Mouse (Mus musculus): ENCODE measurements around the gene Nt5c2.

Nt5c2 gene

DNA sequence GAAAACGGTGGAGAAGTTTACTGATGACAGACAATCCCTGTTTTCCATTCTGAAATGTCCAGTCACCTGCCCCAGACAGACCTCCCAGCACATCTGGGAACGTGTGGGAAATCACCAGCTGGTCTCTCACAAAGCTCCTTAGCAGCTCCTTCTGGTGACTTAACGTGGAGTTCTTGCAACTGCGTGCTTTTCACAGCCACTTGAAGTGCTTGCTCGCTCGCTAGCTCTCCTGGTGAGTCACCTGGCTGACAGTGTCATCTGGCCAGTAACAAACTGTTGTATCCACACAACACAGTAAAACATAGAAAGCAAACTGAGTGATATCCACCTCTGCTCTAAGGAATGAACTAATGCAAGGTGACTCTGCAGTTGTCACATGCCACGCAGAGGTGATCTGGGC lies 128.1 kb downstream of the Nt5c2 start:
- DNase-seq (ENCODE audit: low spot score), result no peak

DNA sequence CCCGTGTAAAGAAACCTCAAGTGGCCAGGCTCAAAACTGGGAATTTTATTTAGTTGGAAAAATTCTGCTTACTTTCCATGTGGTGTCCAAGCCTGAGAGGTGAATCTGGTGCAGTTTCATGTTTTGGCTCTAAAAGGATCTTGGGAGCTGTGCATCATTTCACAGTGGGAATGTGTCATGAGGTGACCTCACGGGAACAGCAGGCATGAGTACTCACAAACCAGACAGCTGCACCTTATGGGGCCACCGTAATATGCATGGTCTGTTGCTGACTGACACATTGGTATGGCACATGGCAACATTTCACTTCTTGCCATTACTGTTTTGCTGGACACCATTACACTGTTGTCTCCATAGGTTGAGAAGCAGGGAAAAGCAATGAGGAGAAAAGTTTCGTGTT lies 129.6 kb downstream of the Nt5c2 start:
- DNase-seq (ENCODE audit: low spot score), result no peak

DNA sequence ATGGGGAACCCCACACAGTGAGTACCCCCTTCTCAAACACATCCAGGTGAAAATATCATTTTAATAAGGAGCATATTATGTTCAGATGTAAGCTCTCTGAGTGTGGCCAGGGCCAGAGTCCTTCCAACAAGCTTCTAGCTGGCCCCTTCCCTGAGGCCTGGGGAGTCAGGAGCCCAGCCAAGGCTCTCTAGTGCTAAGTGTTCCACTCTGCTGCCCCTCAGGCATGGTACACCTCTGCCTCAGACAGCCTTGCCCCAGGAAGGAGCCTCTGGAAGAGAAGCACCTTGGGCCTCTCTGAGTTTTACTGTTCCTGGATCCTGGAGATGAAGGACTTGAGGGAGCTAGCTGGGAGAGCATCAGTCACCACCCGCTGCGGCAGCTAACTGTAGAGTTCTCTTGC lies 135.1 kb downstream of the Nt5c2 start:
- no peak for DNase-seq (ENCODE audit: low spot score)

DNA sequence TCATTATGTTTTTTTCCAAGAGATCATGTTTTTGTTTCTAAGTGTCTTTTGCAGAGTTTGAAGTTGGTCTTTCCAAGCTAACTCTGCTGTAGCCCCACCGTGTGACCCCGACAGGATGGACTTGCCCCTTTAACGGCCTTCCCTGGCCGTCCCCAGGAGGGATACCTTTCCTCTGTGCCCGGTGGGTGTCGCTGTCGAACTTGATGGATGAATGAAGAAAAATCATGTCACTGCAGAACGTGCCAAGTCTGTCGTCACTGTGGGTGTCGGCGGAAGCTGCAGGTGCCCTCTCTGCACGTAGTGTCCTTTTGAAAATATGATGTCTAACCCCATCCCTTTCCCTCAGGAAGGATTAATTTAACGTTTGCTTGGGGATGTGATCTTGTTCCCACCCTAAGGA lies 136.6 kb downstream of the Nt5c2 start:
- peak; percentile 83 for DNase-seq (ENCODE audit: low spot score)

DNA sequence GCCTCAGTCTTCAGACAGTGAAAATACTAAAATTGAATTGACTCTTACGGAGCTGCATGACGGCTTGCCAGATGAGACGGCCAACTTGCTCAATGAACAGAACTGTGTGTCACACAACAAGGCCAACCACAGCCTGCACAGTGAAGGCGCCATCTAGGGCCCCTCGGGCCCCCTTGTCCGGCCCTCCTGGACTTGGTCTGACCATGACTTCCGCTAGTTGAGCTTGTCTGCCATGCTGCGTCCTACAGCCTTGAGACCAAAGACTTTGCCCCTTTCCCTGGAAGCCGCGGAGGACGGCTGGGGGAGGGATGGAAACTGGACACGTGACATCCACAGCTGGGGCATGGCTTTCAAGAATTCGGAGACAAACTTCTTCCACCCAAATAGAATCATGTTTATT lies 137.1 kb downstream of the Nt5c2 start:
- DNase-seq (ENCODE audit: low spot score), result no peak

DNA sequence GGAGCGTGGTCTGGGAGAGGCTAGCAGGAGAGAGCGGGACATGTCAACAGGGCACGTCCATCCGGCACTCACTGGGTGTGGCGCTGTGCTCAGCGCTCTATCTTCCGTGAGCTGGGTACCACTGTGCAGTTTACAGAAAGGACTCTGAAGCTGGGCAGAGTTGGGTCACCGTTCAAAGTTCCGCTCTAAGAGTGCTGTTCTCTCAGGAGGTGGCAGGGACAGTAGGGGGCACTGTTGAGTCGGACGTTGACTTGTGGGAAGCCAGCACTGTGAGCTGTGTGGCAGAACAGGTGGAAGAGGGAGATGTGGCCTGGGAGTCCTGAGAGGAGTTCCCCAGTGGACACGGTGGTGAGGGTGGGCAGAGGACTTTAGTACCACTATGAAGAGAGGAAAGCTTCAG lies 139.2 kb downstream of the Nt5c2 start:
- DNase-seq (ENCODE audit: low spot score), result peak; percentile 93

DNA sequence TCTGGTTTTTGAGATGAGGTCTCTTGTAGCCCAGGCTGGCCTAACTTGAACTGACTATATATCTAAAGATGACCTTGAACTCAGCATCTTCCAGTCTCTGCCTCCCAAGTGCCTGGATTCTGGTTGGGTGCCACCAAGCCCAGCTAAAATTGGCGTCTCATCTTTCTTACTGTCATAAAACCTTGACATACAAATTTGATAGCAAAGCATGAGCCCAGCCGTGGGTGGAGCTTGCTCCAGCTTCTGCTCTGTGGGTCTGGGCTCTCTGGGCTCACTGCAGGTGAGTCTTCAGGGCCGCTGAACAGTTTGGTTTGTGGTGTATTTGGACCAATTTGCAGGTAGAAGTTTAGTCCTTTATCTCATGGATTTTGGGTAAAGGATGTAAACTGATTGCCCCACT lies 141.0 kb downstream of the Nt5c2 start:
- DNase-seq (ENCODE audit: low spot score), result no peak

DNA sequence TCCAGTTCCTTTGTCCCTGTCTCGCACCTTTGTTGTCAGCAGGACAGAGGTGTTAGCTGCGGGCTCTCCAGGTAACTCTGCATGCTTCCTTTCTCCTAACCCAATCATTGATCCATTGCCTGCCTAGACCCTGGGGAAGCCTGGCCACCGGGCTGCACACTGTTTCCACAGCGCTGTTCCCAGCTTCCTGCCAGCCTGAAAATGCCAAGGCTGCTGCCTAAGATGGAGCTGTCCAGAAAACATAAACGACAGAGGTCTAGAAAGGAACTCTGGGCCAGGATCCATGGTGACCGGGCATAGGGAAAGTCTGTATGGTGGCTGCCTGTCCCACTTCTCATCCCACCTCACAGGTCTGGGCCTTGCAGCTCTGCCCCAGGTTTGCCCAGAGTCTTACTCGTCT lies 143.3 kb downstream of the Nt5c2 start:
- DNase-seq (ENCODE audit: low spot score), result no peak

DNA sequence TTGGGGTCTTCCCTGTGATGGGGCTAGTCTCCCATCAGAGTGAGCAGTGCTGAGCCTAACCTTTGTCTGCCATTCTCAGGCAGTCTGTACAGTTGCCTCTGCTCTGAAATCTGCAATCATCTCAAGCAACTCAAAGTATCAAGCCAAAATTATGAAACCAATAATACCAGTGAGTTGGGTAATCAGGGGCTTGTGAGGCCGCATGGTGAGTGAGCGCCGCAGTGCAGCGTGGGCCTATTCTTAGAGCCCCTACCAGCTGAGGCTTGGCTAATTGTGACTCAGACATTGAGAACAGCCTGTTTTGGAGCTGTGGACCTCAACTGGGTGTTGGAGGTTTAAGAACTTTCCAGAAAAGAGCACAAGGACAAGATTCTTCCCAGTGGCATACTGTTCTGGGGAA lies 143.9 kb downstream of the Nt5c2 start:
- DNase-seq (ENCODE audit: low spot score), result no peak

DNA sequence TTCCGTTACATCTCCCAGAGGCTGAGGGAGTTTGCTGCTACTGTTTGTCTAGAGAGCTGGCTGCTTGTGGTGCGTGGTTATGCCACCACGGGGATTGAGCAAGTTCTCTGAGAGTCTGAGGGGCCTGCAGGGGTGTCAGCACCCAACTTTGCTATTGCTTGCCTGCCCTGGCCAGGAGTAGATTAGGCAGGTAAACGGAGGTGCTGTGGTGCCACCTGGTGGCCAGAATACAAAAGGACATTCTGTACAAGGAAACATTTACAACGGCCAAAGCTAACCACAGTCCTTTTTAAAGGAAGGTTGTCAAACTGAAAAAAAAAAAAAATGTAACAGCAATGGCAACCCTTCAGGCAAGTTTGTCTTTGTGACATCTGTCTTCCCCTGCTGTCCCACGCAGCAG lies 145.4 kb downstream of the Nt5c2 start:
- peak; percentile 85 for DNase-seq (ENCODE audit: low spot score)

DNA sequence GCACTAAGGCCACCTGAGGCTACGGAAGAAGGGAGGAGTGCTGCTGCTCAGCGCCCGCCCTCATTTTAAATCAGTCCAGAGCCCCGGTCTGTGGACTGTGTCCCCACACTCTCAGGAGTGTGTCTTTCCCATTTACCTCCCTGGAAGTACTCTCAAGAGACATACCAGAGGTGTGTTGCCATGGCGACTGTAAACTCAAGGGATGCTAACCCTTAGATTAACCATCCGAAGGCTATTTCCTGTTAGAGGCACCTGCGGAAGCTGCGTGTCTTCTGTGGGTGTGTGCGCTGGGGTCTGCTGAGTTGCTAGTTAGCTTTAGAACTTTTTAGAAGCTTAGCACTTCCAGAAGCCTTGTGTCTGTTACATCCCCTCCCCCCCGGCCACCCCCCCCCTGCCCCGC lies 145.9 kb downstream of the Nt5c2 start:
- no peak for DNase-seq (ENCODE audit: low spot score)

DNA sequence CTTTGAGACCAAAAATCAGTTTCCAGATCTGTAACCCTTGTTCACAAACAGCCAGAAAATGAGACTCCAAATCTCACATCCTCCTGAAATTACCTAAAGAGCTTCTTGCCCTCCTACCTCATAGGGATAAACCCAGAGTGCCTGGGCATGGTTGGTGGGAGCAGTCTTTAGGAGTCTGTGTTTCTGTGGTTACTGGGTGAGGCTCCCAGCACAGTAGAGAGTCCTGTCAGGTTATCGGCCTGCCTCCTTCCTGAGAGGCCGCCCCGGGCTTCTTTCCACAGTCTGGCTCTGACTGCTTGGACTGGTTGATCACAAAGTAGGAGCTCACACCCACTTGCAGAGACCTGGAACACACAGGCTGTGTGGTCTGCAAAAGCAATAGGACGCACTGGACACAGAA lies 149.6 kb downstream of the Nt5c2 start:
- DNase-seq (ENCODE audit: low spot score), result no peak

DNA sequence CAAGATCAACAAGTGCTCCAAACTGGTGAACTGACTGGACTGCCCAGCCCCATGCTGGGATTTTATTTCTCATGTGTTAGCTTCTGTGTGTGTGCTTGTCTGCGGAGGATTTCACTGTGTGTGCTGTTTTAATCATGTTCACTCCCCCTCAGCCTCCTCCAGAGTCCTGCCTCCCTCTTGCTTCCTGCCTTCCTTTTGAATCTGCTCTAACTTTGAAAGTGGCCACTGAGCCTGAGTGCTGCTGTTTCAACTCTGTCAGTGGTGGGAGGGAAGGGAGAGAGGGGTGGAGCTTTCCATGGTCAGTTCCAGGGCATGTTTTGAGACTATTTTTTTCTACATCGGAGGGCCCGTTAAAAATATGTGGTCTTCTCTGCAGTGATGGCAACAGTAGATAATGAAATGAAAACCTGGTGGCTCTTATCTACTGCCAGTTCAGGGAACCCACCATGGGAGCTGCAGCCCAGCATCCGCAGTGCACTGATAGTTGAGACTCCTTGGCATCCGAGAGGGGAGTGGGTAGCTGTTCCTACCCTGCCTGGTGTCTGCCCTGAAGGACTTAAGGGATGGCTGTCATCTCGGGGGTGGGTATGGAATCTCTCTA lies 150.1 kb downstream of the Nt5c2 start:
- DNase-seq (ENCODE audit: low spot score), result no peak

DNA sequence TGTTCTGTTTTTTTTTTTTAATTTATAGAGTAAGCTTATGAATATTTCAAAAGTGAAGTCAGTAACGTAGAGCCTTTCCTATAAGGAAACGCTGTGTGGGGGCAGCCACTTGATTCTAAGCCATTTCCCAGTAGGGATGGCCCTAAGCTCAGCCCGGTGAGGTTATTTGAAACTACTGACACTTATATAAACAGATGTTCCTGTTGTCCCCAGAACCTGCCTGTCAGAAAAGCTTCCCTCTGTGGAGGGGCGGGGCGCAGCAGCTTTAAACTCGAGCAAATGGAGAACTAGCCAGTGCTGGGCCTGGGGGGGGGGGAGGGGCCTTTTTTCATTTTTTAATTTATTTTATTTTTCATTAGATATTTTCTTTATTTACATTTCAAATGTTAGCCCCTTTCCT lies 150.9 kb downstream of the Nt5c2 start:
- DNase-seq (ENCODE audit: low spot score), result no peak

DNA sequence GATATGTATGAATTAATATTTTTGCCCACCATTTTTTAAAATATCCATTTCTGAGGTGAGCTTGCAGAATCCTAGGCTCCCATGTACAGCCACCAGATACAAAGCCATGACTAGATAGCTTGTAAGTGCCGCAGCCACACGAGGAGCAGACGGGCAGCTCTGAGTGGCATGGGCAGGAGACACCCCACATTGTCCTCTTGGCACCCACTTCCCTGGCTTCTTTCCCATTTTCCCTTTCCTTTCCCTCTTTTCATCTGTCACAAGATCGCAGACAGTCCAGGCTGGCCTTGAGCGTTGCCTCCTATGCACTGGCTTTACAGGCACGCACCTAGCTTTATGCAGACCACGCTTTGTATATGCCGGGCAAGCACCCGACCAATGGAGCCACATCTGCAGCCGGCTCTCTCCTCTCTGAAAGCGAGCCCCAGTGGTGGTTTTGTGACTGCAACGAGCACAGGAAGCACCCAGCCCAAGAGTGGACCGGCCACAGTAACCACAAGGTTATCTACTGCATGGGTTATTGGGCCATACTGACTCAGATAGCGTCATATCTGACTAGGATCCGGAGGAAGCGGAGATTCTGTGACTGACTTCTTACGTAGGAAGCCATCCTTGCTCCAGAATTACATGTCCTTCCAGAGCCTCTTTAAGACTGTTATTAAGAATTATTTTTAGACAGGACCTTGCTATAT lies 151.6 kb downstream of the Nt5c2 start:
- DNase-seq (ENCODE audit: low spot score), result no peak

DNA sequence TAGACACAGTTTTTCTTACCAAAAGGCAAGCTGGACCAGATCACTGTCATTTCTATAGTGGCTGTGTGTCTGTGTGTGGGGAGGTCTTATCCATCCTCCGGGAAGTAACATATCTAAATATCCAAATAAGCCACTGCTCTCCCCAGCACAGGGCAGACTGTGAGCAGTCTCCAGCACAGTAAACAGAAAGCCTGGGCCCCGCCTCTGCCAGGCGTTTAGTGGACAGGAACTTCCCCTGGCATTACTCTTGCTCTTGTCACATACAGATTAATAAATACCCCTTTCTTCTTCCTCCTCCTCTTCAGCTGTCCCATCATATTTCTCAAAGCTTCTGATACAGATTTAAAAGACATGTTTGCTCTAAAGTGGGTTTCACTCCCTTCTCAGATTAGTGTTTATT lies 152.4 kb downstream of the Nt5c2 start:
- no peak for DNase-seq (ENCODE audit: low spot score)

DNA sequence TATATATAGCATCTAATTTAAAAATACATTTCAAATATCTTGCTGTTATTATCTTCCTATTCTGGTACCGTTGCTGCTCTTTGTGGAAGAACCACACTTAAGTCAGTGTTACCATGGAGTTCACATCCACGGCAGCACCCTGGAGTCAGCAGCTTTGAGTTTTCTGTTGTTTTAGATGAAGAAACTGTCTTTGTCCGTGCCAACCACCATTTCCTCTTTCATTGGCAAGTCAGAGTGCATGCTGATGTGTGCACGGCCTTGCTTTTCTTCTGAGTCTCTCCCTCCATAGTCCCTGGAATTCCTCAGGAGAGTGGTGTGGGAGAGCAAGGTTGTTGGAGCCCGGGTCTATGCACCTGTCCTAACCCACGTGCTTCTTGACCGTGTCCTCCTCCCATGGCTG lies 156.8 kb downstream of the Nt5c2 start:
- no peak for DNase-seq (ENCODE audit: low spot score)

DNA sequence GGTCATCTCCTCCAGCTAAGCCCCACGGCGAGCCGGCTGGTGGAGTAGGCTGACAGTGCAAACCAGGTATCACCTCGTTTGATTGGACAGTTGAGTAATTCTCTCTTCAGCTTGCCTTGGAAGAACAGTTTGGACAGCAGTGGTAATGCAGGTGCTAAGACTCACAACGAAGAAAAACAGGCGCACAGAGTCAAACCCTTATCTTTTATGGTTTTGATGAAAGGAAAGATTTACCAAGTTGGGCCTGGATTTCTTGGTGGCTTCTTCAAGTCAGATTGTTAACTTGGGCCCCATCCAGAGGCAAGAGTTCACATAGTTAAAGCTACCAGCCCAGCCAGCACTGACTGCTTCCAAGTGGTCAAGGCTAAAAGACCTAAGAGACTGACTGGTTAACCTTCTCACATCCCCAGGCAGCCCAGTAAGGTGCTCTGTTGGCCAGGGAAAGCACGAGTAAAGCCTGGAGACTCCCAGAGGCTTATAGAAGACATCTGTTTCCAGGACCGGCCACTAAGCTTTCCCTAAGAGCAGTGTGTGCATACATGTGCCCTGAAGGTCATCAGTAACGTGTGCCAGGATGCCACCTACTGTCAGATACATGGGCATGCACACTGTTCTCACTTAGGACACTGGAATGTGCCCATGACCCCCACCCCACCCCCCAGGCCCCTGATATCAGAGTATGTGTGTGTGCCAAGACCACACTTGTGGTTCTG lies 157.5 kb downstream of the Nt5c2 start:
- DNase-seq (ENCODE audit: low spot score), result no peak

DNA sequence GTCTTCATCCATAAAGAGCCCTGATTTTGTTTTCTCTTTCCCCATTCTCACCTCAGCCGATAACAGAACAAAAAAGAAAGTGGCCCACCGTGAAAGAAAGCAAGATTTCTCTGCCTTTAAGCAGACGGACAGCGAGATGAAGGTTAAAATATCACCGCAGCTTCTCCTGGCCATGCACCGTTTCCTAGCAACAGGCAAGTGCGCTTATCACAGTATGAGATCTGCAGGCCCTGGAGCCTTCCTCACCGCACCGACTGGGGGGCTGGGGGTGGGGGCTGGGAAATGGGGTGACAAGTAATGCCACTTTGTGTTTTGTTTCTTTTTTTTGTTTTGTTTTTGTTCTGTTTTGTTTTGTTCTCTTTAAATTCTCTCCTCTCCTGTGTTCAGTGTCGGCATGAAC lies 158.2 kb downstream of the Nt5c2 start:
- no peak for DNase-seq (ENCODE audit: low spot score)

DNA sequence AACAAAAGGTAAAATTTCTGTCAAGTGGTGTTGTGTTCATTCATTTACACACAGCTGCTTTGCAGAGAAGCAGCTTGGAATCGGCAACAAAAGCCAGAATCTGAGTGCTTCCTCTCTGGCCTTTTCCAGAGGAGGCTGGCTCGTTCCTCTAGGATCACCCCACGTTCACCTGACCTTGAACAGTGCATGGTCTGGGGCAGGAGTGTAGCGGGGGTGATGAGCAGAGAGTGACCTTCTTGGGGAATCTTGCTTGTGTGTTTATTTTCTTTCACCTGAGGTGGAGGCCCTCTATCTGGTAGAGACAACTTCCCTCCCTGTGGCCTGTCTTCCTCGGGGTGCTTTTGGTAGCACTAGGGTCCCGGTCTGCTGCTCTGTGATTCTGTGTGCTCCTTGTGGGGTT lies 158.7 kb downstream of the Nt5c2 start:
- DNase-seq (ENCODE audit: low spot score), result no peak

DNA sequence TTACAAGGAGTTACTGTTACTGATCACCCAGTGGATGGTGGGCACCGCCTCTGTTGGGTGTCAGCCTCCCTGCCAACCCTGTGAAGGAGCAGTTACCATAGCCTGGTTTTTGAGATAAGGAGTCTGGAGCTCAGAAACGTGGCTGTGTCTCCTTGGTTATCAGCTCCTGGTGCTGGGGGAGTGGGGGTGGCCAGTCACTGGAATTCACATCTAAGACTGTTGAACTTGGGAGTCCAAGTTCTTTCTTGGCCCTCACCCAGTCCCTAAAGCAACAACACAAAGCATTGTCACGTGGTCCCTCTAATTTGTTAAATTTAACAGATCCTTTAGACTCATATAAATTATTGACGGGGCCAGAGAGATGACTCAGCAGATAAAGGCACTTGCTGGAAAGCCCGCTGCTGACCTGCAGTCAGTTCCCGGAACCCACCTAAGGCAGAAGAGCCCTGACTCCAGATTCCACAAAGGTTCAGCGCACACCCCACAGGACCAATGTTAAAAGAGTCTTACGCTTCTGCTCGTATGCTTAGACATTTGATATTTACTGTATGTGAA lies 165.4 kb downstream of the Nt5c2 start:
- no peak for DNase-seq (ENCODE audit: low spot score)

DNA sequence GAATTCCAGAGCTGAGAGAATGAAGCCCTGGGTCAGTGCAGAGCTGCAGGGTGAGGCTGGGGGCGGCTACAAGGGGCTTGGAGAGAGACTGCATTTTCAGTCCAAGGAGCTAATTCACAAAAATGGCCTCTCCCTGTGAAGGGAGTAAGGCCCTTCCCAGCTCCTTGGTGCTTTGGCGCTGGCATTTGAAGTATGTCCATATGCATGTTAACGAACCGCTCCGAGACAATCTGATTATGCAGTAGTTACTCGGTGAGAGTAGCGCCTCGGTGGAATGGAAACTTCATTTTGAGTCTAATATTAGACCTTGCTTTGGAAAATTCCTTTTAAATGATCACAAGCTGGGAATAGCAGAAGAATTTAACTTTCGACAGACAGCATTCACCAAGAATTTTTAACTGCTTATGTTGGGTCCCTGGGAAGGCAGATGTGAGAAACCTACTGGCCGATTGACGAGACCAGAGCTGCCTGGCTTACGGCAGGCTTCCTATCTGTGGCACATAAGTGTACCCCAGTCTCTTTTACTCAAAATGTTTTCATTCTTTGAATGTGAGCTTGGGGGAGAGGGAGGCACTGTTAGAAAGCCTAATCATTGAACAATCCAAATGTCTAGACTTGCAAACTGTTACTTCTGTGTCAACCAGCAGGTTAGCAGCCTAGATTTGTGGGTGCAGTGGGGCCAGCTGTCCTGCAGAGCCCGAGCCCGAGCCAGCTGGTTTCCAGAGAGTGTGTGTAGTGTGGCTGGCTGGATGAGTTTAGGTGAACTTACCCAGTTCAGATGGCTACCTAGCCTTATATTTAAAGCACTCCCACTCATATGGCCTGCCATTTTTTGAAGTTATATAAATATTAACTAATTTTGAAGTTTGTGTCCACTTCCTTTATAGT lies 166.3 kb downstream of the Nt5c2 start:
- no peak for DNase-seq (ENCODE audit: low spot score)
